Mouse (Mus musculus): ENCODE data around the gene Sidt1. TPM values are rescaled to one million over a fixed set of nuclear protein-coding genes. Genes with fewer than 3 reads are reported as not detected.

The Sidt1 gene
- total and polyA plus RNA-seq, 2 experiments from 2014 or later = 0.05 TPM; not detected in 1

- no peak for DNase-seq (ENCODE audit: low spot score)
- Histone ChIP-seq H3K27me3 (ENCODE audit: control insufficient read depth, insufficient read depth, low read length) (no peaks in the 10 kb centered on the region), H3K4me2 (ENCODE audit: low read depth, low read length) (no peak overlapping the region), H3K9me3 (replicated peaks; ENCODE audit: control insufficient read depth, low read length) (no peaks in the 10 kb centered on the region), H3K9ac (replicated peaks; ENCODE audit: low read depth, low read length) (no peak overlapping the region), H3K36me3 (replicated peaks; ENCODE audit: control insufficient read depth, insufficient read depth, low read length) (no peaks in the 10 kb centered on the region), H3K4me3 (ENCODE audit: low read depth, low read length) (no peak overlapping the region), H3K27ac (ENCODE audit: low read depth) (no peak overlapping the region), H3K4me1 (ENCODE audit: control insufficient read depth, insufficient read depth) (no peaks in the 10 kb centered on the region)
- TF ChIP-seq EP300 (IDR thresholded peaks at IDR 0.05; ENCODE audit: low read depth) (no peak), CTCF (IDR thresholded peaks at IDR 0.05; ENCODE audit: low read depth) (no peak)
- ATAC-seq (ENCODE audit: insufficient read depth, low read depth) = no peak
- WGBS = 77% methylated on average over 7 of the region's 7 CpGs
Observed at GRCm38 (mm10) chr16:44233019-44233418, 100.0 kb downstream of the Sidt1 start.

DNA sequence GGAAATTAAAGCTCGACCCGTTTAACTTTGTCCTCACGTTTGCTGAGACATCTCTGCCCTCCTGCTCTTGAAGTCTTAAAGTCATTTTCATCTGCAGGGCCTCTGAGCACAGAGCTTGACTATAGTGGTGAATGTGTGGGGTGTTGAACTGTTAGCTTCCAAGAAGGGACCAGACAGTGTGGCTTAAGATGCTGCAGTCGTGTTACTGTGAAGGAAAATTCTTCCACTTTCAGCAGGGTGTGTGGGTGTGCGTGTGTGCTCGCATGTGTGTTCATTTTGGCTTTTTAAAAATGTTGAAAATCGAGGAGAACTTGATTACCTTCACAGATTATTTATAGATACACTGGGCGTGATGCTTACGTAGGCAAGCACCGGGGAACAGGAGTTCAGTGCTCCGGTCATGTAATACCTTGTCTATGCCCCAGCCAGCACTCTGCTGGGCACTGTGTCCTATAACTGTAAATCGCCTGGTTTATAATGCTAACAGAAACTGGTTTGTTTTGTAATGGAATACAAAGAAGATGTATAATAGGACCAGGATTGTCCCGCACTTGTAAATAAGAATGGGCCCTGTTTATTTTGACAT is 106.2 kb downstream of the Sidt1 start:
- Histone ChIP-seq H3K27me3 (ENCODE audit: control insufficient read depth, insufficient read depth, low read length) (no peaks in the 10 kb centered on the region), H3K4me1 (ENCODE audit: control insufficient read depth, insufficient read depth) (no peaks in the 10 kb centered on the region), H3K36me3 (replicated peaks; ENCODE audit: control insufficient read depth, insufficient read depth, low read length) (no peaks in the 10 kb centered on the region), H3K9me3 (replicated peaks; ENCODE audit: control insufficient read depth, low read length) (no peaks in the 10 kb centered on the region), H3K4me2 (ENCODE audit: low read depth, low read length) (no peak overlapping the region), H3K9ac (replicated peaks; ENCODE audit: low read depth, low read length) (no peak overlapping the region), H3K27ac (ENCODE audit: low read depth) (no peak overlapping the region), H3K4me3 (ENCODE audit: low read depth, low read length) (no peak overlapping the region)
- DNase-seq (ENCODE audit: low spot score) (no peak), ATAC-seq (ENCODE audit: insufficient read depth, low read depth) (no peak)
- TF ChIP-seq CTCF (IDR thresholded peaks at IDR 0.05; ENCODE audit: low read depth) = no peak
- TF ChIP-seq EP300 (IDR thresholded peaks at IDR 0.05; ENCODE audit: low read depth) = no peak
- WGBS = 77% methylated on average over 13 of the region's 13 CpGs

DNA sequence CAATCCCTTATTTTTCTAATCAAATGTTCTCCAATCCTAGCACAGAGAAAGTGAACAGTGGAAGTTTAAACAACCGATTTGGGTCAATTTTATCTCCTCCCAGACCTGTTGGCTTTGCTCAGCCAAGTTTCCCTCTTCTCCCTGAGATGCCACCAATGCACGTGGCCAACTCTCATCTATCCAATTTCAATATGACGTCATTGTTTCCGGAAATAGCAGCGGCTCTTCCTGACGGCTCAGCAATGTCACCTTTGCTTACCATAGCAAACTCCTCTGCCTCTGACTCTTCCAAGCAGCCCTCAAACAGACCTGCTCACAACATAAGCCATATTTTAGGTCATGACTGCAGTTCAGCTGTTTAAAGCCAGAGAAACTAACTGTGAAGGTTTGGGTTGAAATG is 111.5 kb downstream of the Sidt1 start:
- Histone ChIP-seq H3K4me1 (ENCODE audit: control insufficient read depth, insufficient read depth) (peaks cover 9% of the 10 kb centered on the region), H3K9me3 (replicated peaks; ENCODE audit: control insufficient read depth, low read length) (no peaks in the 10 kb centered on the region), H3K27me3 (ENCODE audit: control insufficient read depth, insufficient read depth, low read length) (no peaks in the 10 kb centered on the region), H3K4me2 (ENCODE audit: low read depth, low read length) (no peak overlapping the region), H3K9ac (replicated peaks; ENCODE audit: low read depth, low read length) (no peak overlapping the region), H3K27ac (ENCODE audit: low read depth) (peak overlapping the region; percentile 56), H3K36me3 (replicated peaks; ENCODE audit: control insufficient read depth, insufficient read depth, low read length) (peaks cover 41% of the 10 kb centered on the region), H3K4me3 (ENCODE audit: low read depth, low read length) (no peak overlapping the region)
- 29% methylated on average over 6 of the region's 6 CpGs for WGBS
- ATAC-seq (ENCODE audit: insufficient read depth, low read depth) = peak; percentile 86
- DNase-seq (ENCODE audit: low spot score) = peak; percentile 82
- TF ChIP-seq CTCF (IDR thresholded peaks at IDR 0.05; ENCODE audit: low read depth) = no peak
- no peak for TF ChIP-seq EP300 (IDR thresholded peaks at IDR 0.05; ENCODE audit: low read depth)

- no peak overlapping the region for H3K4me3 ChIP-seq (ENCODE audit: low read depth, low read length)
- peaks cover 16% of the 10 kb centered on the region for H3K4me1 ChIP-seq (ENCODE audit: control insufficient read depth, insufficient read depth)
- H3K9me3 ChIP-seq (replicated peaks; ENCODE audit: control insufficient read depth, low read length) = no peaks in the 10 kb centered on the region
- no peak for DNase-seq (ENCODE audit: low spot score)
- no peak overlapping the region for H3K4me2 ChIP-seq (ENCODE audit: low read depth, low read length)
- ATAC-seq (ENCODE audit: insufficient read depth, low read depth) = no peak
- H3K27me3 ChIP-seq (ENCODE audit: control insufficient read depth, insufficient read depth, low read length) = no peaks in the 10 kb centered on the region
- H3K36me3 ChIP-seq (replicated peaks; ENCODE audit: control insufficient read depth, insufficient read depth, low read length) = peaks cover 72% of the 10 kb centered on the region
- TF ChIP-seq CTCF (IDR thresholded peaks at IDR 0.05; ENCODE audit: low read depth) (no peak), EP300 (IDR thresholded peaks at IDR 0.05; ENCODE audit: low read depth) (no peak)
- WGBS = 94% methylated on average over 7 of the region's 7 CpGs
- H3K9ac ChIP-seq (replicated peaks; ENCODE audit: low read depth, low read length) = no peak overlapping the region
- H3K27ac ChIP-seq (ENCODE audit: low read depth) = 0 out of 2 replicates have a peak overlapping the region, but pooled peaks have one; percentile 78
Observed at GRCm38 (mm10) chr16:44216417-44216816, 116.6 kb downstream of the Sidt1 start.

DNA sequence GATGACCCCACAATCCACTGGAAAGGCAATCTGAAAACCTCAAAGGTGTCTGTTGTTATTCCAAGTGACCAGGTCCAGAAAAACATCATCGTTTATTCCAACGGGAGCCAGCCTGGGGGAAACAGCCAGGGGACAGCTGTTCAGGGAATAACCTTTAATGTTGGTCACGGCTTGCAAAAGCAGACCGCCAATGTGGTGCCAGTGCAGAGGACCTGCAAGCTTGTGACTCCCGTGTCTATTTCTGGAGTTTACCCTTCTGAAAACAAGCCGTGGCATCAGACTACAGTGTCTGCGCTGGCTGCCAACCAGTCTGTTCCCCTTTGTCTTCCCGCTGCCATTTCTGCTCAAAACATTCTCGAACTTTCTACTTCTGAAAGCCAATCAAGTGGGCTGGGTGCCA is 117.5 kb downstream of the Sidt1 start:
- Histone ChIP-seq H3K4me1 (ENCODE audit: control insufficient read depth, insufficient read depth) (peaks cover 16% of the 10 kb centered on the region), H3K9ac (replicated peaks; ENCODE audit: low read depth, low read length) (no peak overlapping the region), H3K36me3 (replicated peaks; ENCODE audit: control insufficient read depth, insufficient read depth, low read length) (peaks cover 78% of the 10 kb centered on the region), H3K9me3 (replicated peaks; ENCODE audit: control insufficient read depth, low read length) (no peaks in the 10 kb centered on the region), H3K27ac (ENCODE audit: low read depth) (peak overlapping the region; percentile 78), H3K27me3 (ENCODE audit: control insufficient read depth, insufficient read depth, low read length) (no peaks in the 10 kb centered on the region), H3K4me3 (ENCODE audit: low read depth, low read length) (no peak overlapping the region), H3K4me2 (ENCODE audit: low read depth, low read length) (no peak overlapping the region)
- WGBS = 59% methylated on average over 9 of the region's 9 CpGs
- DNase-seq (ENCODE audit: low spot score) (peak; percentile 39), ATAC-seq (ENCODE audit: insufficient read depth, low read depth) (peak; percentile 81)
- TF ChIP-seq EP300 (IDR thresholded peaks at IDR 0.05; ENCODE audit: low read depth) (0 out of 2 replicates have a peak, but pooled peaks have one; percentile 42), CTCF (IDR thresholded peaks at IDR 0.05; ENCODE audit: low read depth) (no peak)

GRCm38 (mm10) chr16:44212703-44213102 is 120.3 kb downstream of the Sidt1 start:
- Histone ChIP-seq H3K9ac (replicated peaks; ENCODE audit: low read depth, low read length) (no peak overlapping the region), H3K27me3 (ENCODE audit: control insufficient read depth, insufficient read depth, low read length) (no peaks in the 10 kb centered on the region), H3K27ac (ENCODE audit: low read depth) (no peak overlapping the region), H3K9me3 (replicated peaks; ENCODE audit: control insufficient read depth, low read length) (no peaks in the 10 kb centered on the region), H3K4me1 (ENCODE audit: control insufficient read depth, insufficient read depth) (peaks cover 16% of the 10 kb centered on the region), H3K36me3 (replicated peaks; ENCODE audit: control insufficient read depth, insufficient read depth, low read length) (peaks cover 79% of the 10 kb centered on the region), H3K4me3 (ENCODE audit: low read depth, low read length) (no peak overlapping the region), H3K4me2 (ENCODE audit: low read depth, low read length) (no peak overlapping the region)
- TF ChIP-seq CTCF (IDR thresholded peaks at IDR 0.05; ENCODE audit: low read depth) = no peak
- no peak for TF ChIP-seq EP300 (IDR thresholded peaks at IDR 0.05; ENCODE audit: low read depth)
- WGBS = 88% methylated on average over 7 of the region's 7 CpGs
- DNase-seq (ENCODE audit: low spot score) (no peak), ATAC-seq (ENCODE audit: insufficient read depth, low read depth) (no peak)
